Mouse (Mus musculus): ENCODE measurements around the gene Eddm3b. TPM values are rescaled to one million over a fixed set of nuclear protein-coding genes. Genes with fewer than 3 reads are reported as not detected.

The Eddm3b gene
- polyA plus RNA-seq, 1 experiment from 2014 or later: not detected

DNA sequence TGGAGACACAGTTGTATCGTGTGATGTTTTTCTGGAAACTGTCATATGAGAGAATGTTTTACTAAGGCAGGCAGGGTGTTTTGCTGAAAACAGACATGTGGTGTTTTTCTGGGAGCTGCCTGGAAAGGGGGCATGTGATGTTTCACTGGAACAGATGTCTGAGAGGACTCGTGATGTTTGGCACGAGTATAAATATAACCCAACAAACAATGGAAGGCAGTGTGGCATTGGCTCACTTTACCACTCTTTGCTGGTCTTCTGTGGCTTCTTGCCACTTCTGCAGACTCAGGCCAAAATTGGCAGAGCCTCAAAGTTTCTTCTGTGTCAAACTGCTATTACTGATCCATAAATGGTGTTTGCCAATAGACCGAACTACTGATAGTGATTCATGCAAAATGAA, 29.1 kb downstream of the Eddm3b start:
- no peak for DNase-seq (ENCODE audit: low spot score)
- H3K27me3 ChIP-seq (ENCODE audit: control insufficient read depth, insufficient read depth, low read length): no peaks in the 10 kb centered on the region
- H3K36me3 ChIP-seq (ENCODE audit: control insufficient read depth, insufficient read depth, low read length): no peaks in the 10 kb centered on the region
- no peak overlapping the region for H3K4me2 ChIP-seq (ENCODE audit: low read depth, low read length, severe bottlenecking)
- H3K4me3 ChIP-seq (ENCODE audit: low read depth, low read length): no peak overlapping the region
- no peak for ATAC-seq (replicated peaks; ENCODE audit: low FRiP score)
- no peak overlapping the region for H3K9ac ChIP-seq (ENCODE audit: low read length)
- H3K4me1 ChIP-seq (replicated peaks; ENCODE audit: control insufficient read depth, insufficient read depth, low read length): no peaks in the 10 kb centered on the region
- no peaks in the 10 kb centered on the region for H3K9me3 ChIP-seq (ENCODE audit: control insufficient read depth, low read length)
- 89% methylated on average over 4 of the region's 4 CpGs for WGBS
- H3K27ac ChIP-seq (ENCODE audit: low read depth, low read length): no peak overlapping the region

DNA sequence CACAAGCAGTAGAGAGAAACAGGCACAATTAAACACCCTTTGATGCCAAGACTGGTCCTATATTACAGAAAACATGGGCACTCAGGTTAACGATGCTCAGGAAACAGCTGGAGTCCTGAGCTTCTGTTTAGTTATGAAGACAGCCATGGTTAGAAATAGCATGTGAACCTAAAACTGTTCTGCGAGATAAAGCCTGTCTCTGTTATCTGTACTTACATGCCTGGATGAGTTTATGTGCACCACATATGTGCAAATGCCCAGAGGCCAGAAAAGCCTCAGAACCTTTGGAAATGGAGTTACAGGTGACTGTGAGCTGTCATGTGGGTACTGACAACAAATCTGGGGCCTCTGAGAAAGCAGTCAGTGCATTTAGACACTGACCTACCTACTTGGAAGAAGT, 29.7 kb downstream of the Eddm3b start:
- no peaks in the 10 kb centered on the region for H3K4me1 ChIP-seq (replicated peaks; ENCODE audit: control insufficient read depth, insufficient read depth, low read length)
- no peaks in the 10 kb centered on the region for H3K9me3 ChIP-seq (ENCODE audit: control insufficient read depth, low read length)
- H3K27ac ChIP-seq (ENCODE audit: low read depth, low read length): no peak overlapping the region
- H3K4me3 ChIP-seq (ENCODE audit: low read depth, low read length): no peak overlapping the region
- H3K9ac ChIP-seq (ENCODE audit: low read length): no peak overlapping the region
- no peak overlapping the region for H3K4me2 ChIP-seq (ENCODE audit: low read depth, low read length, severe bottlenecking)
- DNase-seq (ENCODE audit: low spot score): no peak
- no peaks in the 10 kb centered on the region for H3K36me3 ChIP-seq (ENCODE audit: control insufficient read depth, insufficient read depth, low read length)
- ATAC-seq (replicated peaks; ENCODE audit: low FRiP score): no peak
- H3K27me3 ChIP-seq (ENCODE audit: control insufficient read depth, insufficient read depth, low read length): no peaks in the 10 kb centered on the region
- 84% methylated on average over 2 of the region's 2 CpGs for WGBS

DNA sequence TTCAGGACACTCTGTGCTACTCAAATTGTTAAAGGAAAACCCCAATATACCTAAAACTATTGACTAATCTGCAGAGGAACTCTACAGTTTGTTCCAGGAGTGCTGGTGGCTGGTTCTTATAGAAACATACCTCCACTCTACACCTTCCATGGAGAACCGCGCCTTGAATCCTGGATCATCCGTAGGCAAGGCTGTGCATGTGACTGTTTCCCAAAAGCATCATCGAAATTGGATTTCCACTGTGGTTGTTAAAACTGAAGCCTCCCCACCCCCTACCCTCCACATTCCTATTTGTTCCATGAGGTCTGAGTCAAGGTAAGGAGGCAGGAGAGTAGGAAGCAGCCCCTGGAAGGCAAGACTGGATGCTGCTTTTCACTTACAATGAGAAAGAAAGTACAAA, 30.2 kb downstream of the Eddm3b start:
- no peaks in the 10 kb centered on the region for H3K9me3 ChIP-seq (ENCODE audit: control insufficient read depth, low read length)
- no peak for DNase-seq (ENCODE audit: low spot score)
- 97% methylated on average over 4 of the region's 4 CpGs for WGBS
- no peaks in the 10 kb centered on the region for H3K27me3 ChIP-seq (ENCODE audit: control insufficient read depth, insufficient read depth, low read length)
- H3K4me1 ChIP-seq (replicated peaks; ENCODE audit: control insufficient read depth, insufficient read depth, low read length): no peaks in the 10 kb centered on the region
- H3K4me3 ChIP-seq (ENCODE audit: low read depth, low read length): no peak overlapping the region
- H3K4me2 ChIP-seq (ENCODE audit: low read depth, low read length, severe bottlenecking): no peak overlapping the region
- H3K36me3 ChIP-seq (ENCODE audit: control insufficient read depth, insufficient read depth, low read length): no peaks in the 10 kb centered on the region
- no peak overlapping the region for H3K27ac ChIP-seq (ENCODE audit: low read depth, low read length)
- no peak for ATAC-seq (replicated peaks; ENCODE audit: low FRiP score)
- H3K9ac ChIP-seq (ENCODE audit: low read length): no peak overlapping the region

DNA sequence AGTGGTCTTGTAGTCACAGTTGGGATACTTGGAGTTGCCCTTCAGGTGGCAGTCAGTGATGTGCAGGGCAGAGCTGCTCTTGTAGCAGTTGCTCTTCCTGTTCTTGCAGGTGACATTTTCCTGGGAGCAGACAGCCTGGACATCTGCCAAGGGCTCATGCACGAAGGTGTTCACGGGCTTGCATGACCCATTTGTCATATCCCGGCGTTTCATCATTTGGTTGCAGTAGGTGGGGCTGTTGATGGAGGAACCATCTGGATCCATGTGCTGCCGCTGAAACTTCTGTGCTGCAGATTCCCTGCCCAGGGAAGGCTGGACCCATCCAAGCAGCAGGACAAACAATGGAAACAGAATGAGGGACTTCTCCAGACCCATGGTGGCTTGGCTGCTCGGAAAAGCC, 31.3 kb downstream of the Eddm3b start:
- Histone ChIP-seq H3K27ac (ENCODE audit: low read depth, low read length) (no peak overlapping the region), H3K27me3 (ENCODE audit: control insufficient read depth, insufficient read depth, low read length) (no peaks in the 10 kb centered on the region), H3K4me1 (replicated peaks; ENCODE audit: control insufficient read depth, insufficient read depth, low read length) (no peaks in the 10 kb centered on the region), H3K36me3 (ENCODE audit: control insufficient read depth, insufficient read depth, low read length) (no peaks in the 10 kb centered on the region), H3K9me3 (ENCODE audit: control insufficient read depth, low read length) (no peaks in the 10 kb centered on the region), H3K9ac (ENCODE audit: low read length) (no peak overlapping the region), H3K4me2 (ENCODE audit: low read depth, low read length, severe bottlenecking) (no peak overlapping the region), H3K4me3 (ENCODE audit: low read depth, low read length) (no peak overlapping the region)
- no peak for DNase-seq (ENCODE audit: low spot score)
- WGBS: 88% methylated on average over 6 of the region's 6 CpGs
- no peak for ATAC-seq (replicated peaks; ENCODE audit: low FRiP score)

GRCm38 (mm10) chr14:51146685-51147084, 32.5 kb downstream of the Eddm3b start, which contains the start of gene Rnase1:
Rnase1 (minus strand) TSS chr14:51146785.
- WGBS: 51% methylated on average over 2 of the region's 2 CpGs
- Histone ChIP-seq H3K4me1 (replicated peaks; ENCODE audit: control insufficient read depth, insufficient read depth, low read length) (no peaks in the 10 kb centered on the region), H3K9me3 (ENCODE audit: control insufficient read depth, low read length) (no peaks in the 10 kb centered on the region), H3K36me3 (ENCODE audit: control insufficient read depth, insufficient read depth, low read length) (no peaks in the 10 kb centered on the region), H3K9ac (ENCODE audit: low read length) (no peak within 1 kb of the TSS), H3K27me3 (ENCODE audit: control insufficient read depth, insufficient read depth, low read length) (no peaks in the 10 kb centered on the region), H3K4me2 (ENCODE audit: low read depth, low read length, severe bottlenecking) (no peak within 1 kb of the TSS), H3K27ac (ENCODE audit: low read depth, low read length) (no peak within 1 kb of the TSS), H3K4me3 (ENCODE audit: low read depth, low read length) (no peak within 1 kb of the TSS)
- ATAC-seq (replicated peaks; ENCODE audit: low FRiP score) (no peak), DNase-seq (ENCODE audit: low spot score) (no peak)

DNA sequence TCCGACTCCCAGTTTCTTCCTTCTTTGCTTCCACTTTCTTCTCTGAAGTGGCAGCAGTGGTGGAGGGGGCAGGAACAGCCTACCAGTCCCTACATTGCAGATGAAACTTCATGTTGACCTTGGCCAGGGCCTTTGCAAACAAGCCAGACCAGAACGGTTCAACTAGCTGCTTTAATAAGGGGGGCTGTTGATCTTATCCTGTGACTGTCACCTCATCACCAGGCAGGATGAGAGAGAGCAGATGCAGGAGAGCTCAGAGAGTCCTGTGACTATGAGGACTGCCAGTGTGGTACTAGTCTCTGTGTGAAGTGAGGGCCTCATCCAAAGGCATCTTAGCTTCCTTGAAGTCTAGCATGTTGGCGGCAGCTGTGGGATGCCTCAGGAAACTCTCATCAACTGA, 33.8 kb downstream of the Eddm3b start:
- 84% methylated on average over 3 of the region's 3 CpGs for WGBS
- Histone ChIP-seq H3K4me3 (ENCODE audit: low read depth, low read length) (no peak overlapping the region), H3K36me3 (ENCODE audit: control insufficient read depth, insufficient read depth, low read length) (no peaks in the 10 kb centered on the region), H3K27me3 (ENCODE audit: control insufficient read depth, insufficient read depth, low read length) (no peaks in the 10 kb centered on the region), H3K4me2 (ENCODE audit: low read depth, low read length, severe bottlenecking) (no peak overlapping the region), H3K4me1 (replicated peaks; ENCODE audit: control insufficient read depth, insufficient read depth, low read length) (no peaks in the 10 kb centered on the region), H3K27ac (ENCODE audit: low read depth, low read length) (no peak overlapping the region), H3K9ac (ENCODE audit: low read length) (no peak overlapping the region), H3K9me3 (ENCODE audit: control insufficient read depth, low read length) (no peaks in the 10 kb centered on the region)
- no peak for DNase-seq (ENCODE audit: low spot score)
- ATAC-seq (replicated peaks; ENCODE audit: low FRiP score): no peak

- DNase-seq (ENCODE audit: low spot score) (no peak), ATAC-seq (replicated peaks; ENCODE audit: low FRiP score) (no peak)
- Histone ChIP-seq H3K27ac (ENCODE audit: low read depth, low read length) (no peak overlapping the region), H3K4me2 (ENCODE audit: low read depth, low read length, severe bottlenecking) (no peak overlapping the region), H3K4me1 (replicated peaks; ENCODE audit: control insufficient read depth, insufficient read depth, low read length) (no peaks in the 10 kb centered on the region), H3K9ac (ENCODE audit: low read length) (no peak overlapping the region), H3K4me3 (ENCODE audit: low read depth, low read length) (no peak overlapping the region), H3K9me3 (ENCODE audit: control insufficient read depth, low read length) (no peaks in the 10 kb centered on the region), H3K36me3 (ENCODE audit: control insufficient read depth, insufficient read depth, low read length) (no peaks in the 10 kb centered on the region), H3K27me3 (ENCODE audit: control insufficient read depth, insufficient read depth, low read length) (no peaks in the 10 kb centered on the region)
- WGBS: 69% methylated on average over 5 of the region's 5 CpGs
Observed at GRCm38 (mm10) chr14:51149164-51149563, 34.9 kb downstream of the Eddm3b start.

- ATAC-seq (replicated peaks; ENCODE audit: low FRiP score) (no peak), DNase-seq (ENCODE audit: low spot score) (no peak)
- no peak overlapping the region for H3K4me2 ChIP-seq (ENCODE audit: low read depth, low read length, severe bottlenecking)
- H3K27me3 ChIP-seq (ENCODE audit: control insufficient read depth, insufficient read depth, low read length): no peaks in the 10 kb centered on the region
- H3K4me3 ChIP-seq (ENCODE audit: low read depth, low read length): no peak overlapping the region
- H3K9ac ChIP-seq (ENCODE audit: low read length): no peak overlapping the region
- no peaks in the 10 kb centered on the region for H3K4me1 ChIP-seq (replicated peaks; ENCODE audit: control insufficient read depth, insufficient read depth, low read length)
- H3K27ac ChIP-seq (ENCODE audit: low read depth, low read length): no peak overlapping the region
- no peaks in the 10 kb centered on the region for H3K9me3 ChIP-seq (ENCODE audit: control insufficient read depth, low read length)
- WGBS: 89% methylated on average over 3 of the region's 3 CpGs
- no peaks in the 10 kb centered on the region for H3K36me3 ChIP-seq (ENCODE audit: control insufficient read depth, insufficient read depth, low read length)
Observed at GRCm38 (mm10) chr14:51150206-51150831, 36.1 kb downstream of the Eddm3b start.

DNA sequence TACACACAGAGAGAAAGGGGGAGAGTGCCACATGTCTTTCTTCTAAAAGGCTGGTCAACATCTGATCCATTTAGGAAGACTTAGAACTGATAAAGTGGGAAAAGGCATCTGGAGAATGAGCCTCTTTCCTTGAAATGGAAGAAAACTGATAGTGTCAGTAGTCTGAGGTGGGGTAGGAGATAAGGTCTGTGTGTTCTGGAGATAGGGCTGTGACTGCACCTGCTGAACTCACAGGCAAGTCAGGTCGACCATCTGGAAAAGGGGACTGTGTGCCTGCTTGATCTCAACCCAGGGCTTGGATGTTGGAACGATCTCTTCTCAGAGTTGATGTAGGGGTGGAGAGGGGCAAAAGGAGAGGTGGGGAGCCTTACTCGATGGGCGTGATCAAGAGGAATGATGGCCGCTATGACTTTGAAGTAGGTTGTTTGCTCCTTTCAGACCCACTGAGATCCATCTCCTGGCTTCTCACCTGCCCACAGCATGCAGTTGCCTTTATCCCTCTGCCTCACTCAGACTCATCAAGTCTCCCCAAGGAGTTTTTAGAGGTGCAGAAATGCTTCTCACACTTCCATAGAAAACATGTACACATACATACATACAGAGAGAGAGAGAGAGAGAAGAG, 38.1 kb downstream of the Eddm3b start:
- H3K9ac ChIP-seq (ENCODE audit: low read length): no peak overlapping the region
- no peaks in the 10 kb centered on the region for H3K4me1 ChIP-seq (replicated peaks; ENCODE audit: control insufficient read depth, insufficient read depth, low read length)
- H3K9me3 ChIP-seq (ENCODE audit: control insufficient read depth, low read length): no peaks in the 10 kb centered on the region
- H3K27ac ChIP-seq (ENCODE audit: low read depth, low read length): no peak overlapping the region
- H3K4me3 ChIP-seq (ENCODE audit: low read depth, low read length): no peak overlapping the region
- no peaks in the 10 kb centered on the region for H3K27me3 ChIP-seq (ENCODE audit: control insufficient read depth, insufficient read depth, low read length)
- ATAC-seq (replicated peaks; ENCODE audit: low FRiP score): no peak
- H3K36me3 ChIP-seq (ENCODE audit: control insufficient read depth, insufficient read depth, low read length): no peaks in the 10 kb centered on the region
- WGBS: 86% methylated on average over 5 of the region's 5 CpGs
- DNase-seq (ENCODE audit: low spot score): no peak
- H3K4me2 ChIP-seq (ENCODE audit: low read depth, low read length, severe bottlenecking): no peak overlapping the region
